Mouse (Mus musculus) forebrain, embryonic 12.5 days (tissue): ENCODE data around the gene Pcolce. TPM values are rescaled to one million over a fixed set of nuclear protein-coding genes. Genes with fewer than 3 reads are reported as not detected.

Source experiments
- polyA plus RNA-seq: library from polyadenylated mRNA; unstranded; fragments of >200 nt; fragmentation: Nextera tagmentation; extraction: Ambion mirVana; gene quantifications from 2 replicates; pipeline ENCODE4 v1.2.1, GENCODE M21; 2016

Pcolce gene
- polyA plus RNA-seq, 1 experiment from 2014 or later = 39.7 TPM

Other genes with a start within 250 kb of the Pcolce start
- 0.09 TPM in 2 replicates for gene Zan, start 136.7 kb downstream of the Pcolce start, polyA plus RNA-seq
- 61.6 and 62.1 TPM in 2 replicates for gene Pop7, start 111.3 kb downstream of the Pcolce start, polyA plus RNA-seq
- gene Gigyf1, start 95.2 kb downstream of the Pcolce start, polyA plus RNA-seq = 18.7 TPM in 2 replicates
- 0.38 and 0.47 TPM in 2 replicates for gene Epo, start 80.5 kb downstream of the Pcolce start, polyA plus RNA-seq
- 411 and 417 TPM in 2 replicates for gene Gnb2, start 80.3 kb downstream of the Pcolce start, polyA plus RNA-seq
- gene Actl6b, start 60.3 kb downstream of the Pcolce start, polyA plus RNA-seq = 76.1 and 80.3 TPM in 2 replicates
- gene Tfr2, start 43.9 kb downstream of the Pcolce start, polyA plus RNA-seq = 1.1 and 1.7 TPM in 2 replicates
- 25.7 and 29.0 TPM in 2 replicates for gene Mospd3, start 12.7 kb downstream of the Pcolce start, polyA plus RNA-seq
- gene Fbxo24, start 15.2 kb upstream of the Pcolce start, polyA plus RNA-seq = 0.26 and 0.45 TPM in 2 replicates
- 29.8 and 35.1 TPM in 2 replicates for gene Lrch4, start 15.3 kb upstream of the Pcolce start, polyA plus RNA-seq
- 9.6 and 10.1 TPM in 2 replicates for gene Gm20605, start 15.4 kb upstream of the Pcolce start, polyA plus RNA-seq
- 9.0 and 10.5 TPM in 2 replicates for gene Sap25, start 27.6 kb upstream of the Pcolce start, polyA plus RNA-seq
- gene Irs3, start 31.9 kb upstream of the Pcolce start, polyA plus RNA-seq = not detected in 2 replicates
- gene Agfg2, start 70.9 kb upstream of the Pcolce start, polyA plus RNA-seq = 28.2 and 31.1 TPM in 2 replicates
- gene Nyap1, start 127.8 kb upstream of the Pcolce start, polyA plus RNA-seq = 19.5 and 22.6 TPM in 2 replicates
- gene Tsc22d4, start 131.9 kb upstream of the Pcolce start, polyA plus RNA-seq = 68.6 and 73.2 TPM in 2 replicates
- 55.7 and 60.1 TPM in 2 replicates for gene Ppp1r35, start 165.1 kb upstream of the Pcolce start, polyA plus RNA-seq
- gene Mepce, start 173.9 kb upstream of the Pcolce start, polyA plus RNA-seq = 13.4 and 15.4 TPM in 2 replicates
- 14.6 and 15.2 TPM in 2 replicates for gene Zcwpw1, start 174.0 kb upstream of the Pcolce start, polyA plus RNA-seq
- 0.13 and 0.22 TPM in 2 replicates for gene Pilra, start 222.5 kb upstream of the Pcolce start, polyA plus RNA-seq
- not detected in 2 replicates for gene Pilrb1, start 244.3 kb upstream of the Pcolce start, polyA plus RNA-seq